Mouse (Mus musculus) kidney, adult 2 months (tissue): ENCODE measurements around the gene Sh2d3c.

ENCODE experiments used
- CTCF ChIP-seq: fragments of 200-500 bp; conservative IDR thresholded peaks from 2 replicates; pipeline ENCODE4 v1.5.1; 2011; ENCODE audit warnings: low read depth, mild to moderate bottlenecking, control low read depth, low read length, moderate library complexity, mixed read lengths; ENCODE audit not compliant: insufficient read depth, insufficient read length
- POLR2A ChIP-seq: fragments of 200-500 bp; IDR thresholded peaks from one replicate; pipeline ENCODE4 v1.6.1; 2011; ENCODE audit warnings: low read depth, low read length, control low read depth

- TF ChIP-seq CTCF (no peak), POLR2A (no peak)
Measured at GRCm38 (mm10) chr2:32684681-32685428, 36.0 kb upstream of the Sh2d3c start.
